Mouse (Mus musculus): ENCODE measurements around the gene Stx5a.

DNA sequence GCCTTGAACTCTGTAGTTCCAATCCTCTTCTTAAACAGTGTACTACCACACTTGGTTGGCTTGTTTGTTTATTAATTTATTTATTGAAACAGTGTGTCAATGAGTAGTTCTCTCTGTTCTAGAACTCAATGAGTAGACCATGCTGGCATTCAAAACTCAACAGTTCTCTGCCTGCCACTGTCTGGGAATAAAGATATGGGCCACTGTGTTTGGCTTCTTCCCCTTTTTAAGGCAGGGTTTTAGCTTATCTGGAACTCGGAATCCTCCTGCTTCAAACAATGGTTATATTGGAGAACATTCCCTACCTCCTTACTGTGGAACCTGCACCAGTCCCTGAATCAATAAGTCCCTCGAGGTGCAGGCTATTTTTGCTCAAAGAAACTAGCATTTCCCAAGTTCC lies 17.7 kb downstream of the Stx5a start:
- TF ChIP-seq CTCF (IDR thresholded peaks at IDR 0.05) (no peak), POLR2A (IDR thresholded peaks at IDR 0.05; ENCODE audit: insufficient read depth, low read depth, low read length) (no peak), EP300 (IDR thresholded peaks at IDR 0.05; ENCODE audit: insufficient read depth, low read depth, low read length) (no peak)
